Mouse (Mus musculus) thymus, postnatal 36 days (tissue): ENCODE results near the gene Tmprss6.

Experiments
- DNase-seq, 2 experiments: peaks; one replicate each; pipeline ENCODE4 v3.0.0; 2022; ENCODE audit warnings: mixed read lengths in 2 of 2

Gene Tmprss6

GRCm38 (mm10) chr15:78442231-78442630 lies 26.2 kb downstream of the Tmprss6 start:
- no peak for DNase-seq

- DNase-seq = no peak
These were observed 29.5 kb downstream of the Tmprss6 start for GRCm38 (mm10) chr15:78438973-78439372.

GRCm38 (mm10) chr15:78438505-78438904 lies 29.9 kb downstream of the Tmprss6 start:
- no peak for DNase-seq

- DNase-seq = no peak
These were observed 30.4 kb downstream of the Tmprss6 start for GRCm38 (mm10) chr15:78438018-78438394.

GRCm38 (mm10) chr15:78437237-78438017 lies 31.0 kb downstream of the Tmprss6 start:
- no peak for DNase-seq

GRCm38 (mm10) chr15:78436380-78437192 lies 31.8 kb downstream of the Tmprss6 start:
- DNase-seq = peak; percentile 19 to 47

- DNase-seq = no peak
These were observed 32.8 kb downstream of the Tmprss6 start for GRCm38 (mm10) chr15:78435681-78436080.

- DNase-seq = peak; percentile 28 to 41
These were observed 33.4 kb downstream of the Tmprss6 start for GRCm38 (mm10) chr15:78434896-78435520.

GRCm38 (mm10) chr15:78431541-78432121 lies 36.8 kb downstream of the Tmprss6 start:
- DNase-seq = no peak

- no peak for DNase-seq
These were observed 37.6 kb downstream of the Tmprss6 start for GRCm38 (mm10) chr15:78430874-78431273.

- no peak for DNase-seq
These were observed 38.4 kb downstream of the Tmprss6 start for GRCm38 (mm10) chr15:78429871-78430622.

GRCm38 (mm10) chr15:78429139-78429459 lies 39.3 kb downstream of the Tmprss6 start:
- DNase-seq = no peak

- peak; percentile 26 to 42 for DNase-seq
These were observed 39.9 kb downstream of the Tmprss6 start, which contains the start of gene Kctd17 for GRCm38 (mm10) chr15:78428391-78429138. Gene Kctd17, plus strand, starts transcription at chr15:78428564.

GRCm38 (mm10) chr15:78425230-78425629 lies 43.2 kb downstream of the Tmprss6 start:
- DNase-seq = no peak

GRCm38 (mm10) chr15:78424507-78424906 lies 43.9 kb downstream of the Tmprss6 start:
- no peak for DNase-seq

- peak; percentile 86 to 87 for DNase-seq
These were observed 46.1 kb downstream of the Tmprss6 start for GRCm38 (mm10) chr15:78422046-78422956.

- no peak for DNase-seq
These were observed 48.0 kb downstream of the Tmprss6 start for GRCm38 (mm10) chr15:78420395-78420794.

- DNase-seq = no peak
These were observed 51.5 kb downstream of the Tmprss6 start for GRCm38 (mm10) chr15:78416937-78417336.

GRCm38 (mm10) chr15:78414157-78414556 lies 54.3 kb downstream of the Tmprss6 start:
- no peak for DNase-seq

- no peak for DNase-seq
These were observed 54.7 kb downstream of the Tmprss6 start for GRCm38 (mm10) chr15:78413719-78414117.
